Mouse (Mus musculus) kidney, postnatal 0 days (tissue): ENCODE measurements at regions not wholly inside any gene's neighbourhood (a gene's known extent, or its start where the extent isn't known, plus 50 kb on each side); places are given as distances from the start of the nearest gene placed in this dataset.
A peak's percentile ranks its signal among the peaks of the same experiment; 100 is the strongest.

ENCODE experiments used
- ATAC-seq: fragments of 200-750 bp; cut with Nextera tagmentation; replicated peaks from 2 replicates; pipeline ENCODE4 v1.8.0; 2017; ENCODE audit warnings: low read depth, moderate number of reproducible peaks, moderate TSS enrichment, moderate library complexity; ENCODE audit not compliant: low FRiP score
- DNase-seq: peaks from one replicate; pipeline ENCODE4 v3.0.0-alpha.2; 2016; ENCODE audit warnings: low spot score
- H3K27ac ChIP-seq: fragments of 300-500 bp; sonication (generic); 2 replicates; pipeline ENCODE4 v1.5.1; 2014; ENCODE audit warnings: mild to moderate bottlenecking
- H3K27me3 ChIP-seq: fragments of 300-500 bp; sonication (generic); 2 replicates; pipeline ENCODE4 v1.6.1; 2014; ENCODE audit warnings: low read length, mixed read lengths; ENCODE audit not compliant: insufficient read depth
- H3K36me3 ChIP-seq: fragments of 300-500 bp; sonication (generic); 2 replicates; pipeline ENCODE4 v1.6.1; 2014; ENCODE audit warnings: low read length, mixed read lengths; ENCODE audit not compliant: insufficient read depth
- H3K4me1 ChIP-seq: fragments of 300-500 bp; sonication (generic); replicated peaks from 2 replicates; pipeline ENCODE4 v1.6.1; 2014; ENCODE audit warnings: antibody characterized with exemption, low read length, mixed read lengths; ENCODE audit not compliant: insufficient read depth
- H3K4me2 ChIP-seq: fragments of 300-500 bp; sonication (generic); 2 replicates; pipeline ENCODE4 v1.6.1; 2014; ENCODE audit warnings: mild to moderate bottlenecking, low read length, moderate library complexity, mixed read lengths
- H3K4me3 ChIP-seq: fragments of 300-500 bp; sonication (generic); replicated peaks from 2 replicates; pipeline ENCODE4 v1.5.1; 2014; ENCODE audit warnings: low read depth, low read length
- H3K9ac ChIP-seq: fragments of 300-500 bp; sonication (generic); 2 replicates; pipeline ENCODE4 v1.6.1; 2014; ENCODE audit warnings: low read depth, low read length
- H3K9me3 ChIP-seq: fragments of 300-500 bp; sonication (generic); replicated peaks from 2 replicates; pipeline ENCODE4 v1.6.1; 2016; ENCODE audit warnings: low read length, inconsistent platforms, mixed read lengths
- CTCF ChIP-seq: IDR thresholded peaks from 2 replicates; pipeline ENCODE4 v1.5.1; 2016; ENCODE audit warnings: antibody characterized with exemption, low read depth, mild to moderate bottlenecking, moderate library complexity
- WGBS: fragments of 180-500 bp; shearing (Covaris S2); extraction: QIAGEN DNeasy Blood & Tissue Kit; methylation state at CpG from one replicate; pipeline ENCODE4 v1.1.7; 2014; 5-methylcytosine and 5-hydroxymethylcytosine counted together

- Histone ChIP-seq H3K9ac (no peak overlapping the region), H3K4me2 (no peak overlapping the region), H3K27me3 (no peaks in the 10 kb centered on the region), H3K4me3 (no peak overlapping the region), H3K36me3 (no peaks in the 10 kb centered on the region), H3K4me1 (no peaks in the 10 kb centered on the region), H3K9me3 (no peaks in the 10 kb centered on the region), H3K27ac (no peak overlapping the region)
- WGBS: 87% methylated on average over 5 of the region's 5 CpGs
- no peak for ATAC-seq
- DNase-seq: no peak
- no peak for TF ChIP-seq CTCF
Observed at GRCm38 (mm10) chrX:11209895-11210294, 89.2 kb upstream of the H2al1a start.

- Histone ChIP-seq H3K9me3 (no peaks in the 10 kb centered on the region), H3K27ac (no peak overlapping the region), H3K36me3 (no peaks in the 10 kb centered on the region), H3K4me3 (no peak overlapping the region), H3K9ac (no peak overlapping the region), H3K27me3 (no peaks in the 10 kb centered on the region), H3K4me2 (no peak overlapping the region), H3K4me1 (no peaks in the 10 kb centered on the region)
- DNase-seq: no peak
- no peak for TF ChIP-seq CTCF
- 54% methylated on average over 1 of the region's 1 CpGs for WGBS
- ATAC-seq: no peak
Observed at GRCm38 (mm10) chrX:11212811-11213210, 86.2 kb upstream of the H2al1a start.

DNA sequence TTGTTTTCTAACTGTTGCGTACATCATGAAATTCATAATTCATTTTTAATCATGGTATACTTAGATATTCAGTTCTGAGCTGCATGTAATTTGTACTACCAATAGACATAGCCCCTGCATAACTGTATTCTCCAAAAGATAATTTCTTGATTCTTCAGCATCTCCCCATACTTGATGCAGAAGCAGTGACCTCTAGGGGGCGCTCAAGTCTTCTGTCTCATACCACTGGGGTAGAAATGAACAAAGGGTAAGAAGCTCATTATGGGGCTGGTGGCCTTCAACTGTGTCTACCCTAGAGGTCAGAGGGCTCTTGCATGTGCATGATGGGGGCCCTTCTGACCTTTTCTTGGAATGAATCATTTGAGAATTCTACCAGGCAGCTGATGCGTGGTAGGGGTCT is 85.6 kb upstream of the H2al1a start:
- no peak overlapping the region for H3K4me3 ChIP-seq
- WGBS: 62% methylated on average over 3 of the region's 3 CpGs
- no peak overlapping the region for H3K9ac ChIP-seq
- no peaks in the 10 kb centered on the region for H3K9me3 ChIP-seq
- peak; percentile 11 for DNase-seq
- H3K4me1 ChIP-seq: no peaks in the 10 kb centered on the region
- no peak overlapping the region for H3K27ac ChIP-seq
- no peaks in the 10 kb centered on the region for H3K27me3 ChIP-seq
- no peak overlapping the region for H3K4me2 ChIP-seq
- TF ChIP-seq CTCF: peak; percentile 65
- no peak for ATAC-seq
- no peaks in the 10 kb centered on the region for H3K36me3 ChIP-seq

- no peaks in the 10 kb centered on the region for H3K27me3 ChIP-seq
- ATAC-seq: no peak
- WGBS: 75% methylated on average over 1 of the region's 1 CpGs
Observed at GRCm38 (mm10) chrX:11239066-11239465, 60.0 kb upstream of the H2al1a start.

GRCm38 (mm10) chrX:11245576-11245975 is 53.5 kb upstream of the H2al1a start:
- Histone ChIP-seq H3K9me3 (no peaks in the 10 kb centered on the region), H3K36me3 (no peaks in the 10 kb centered on the region), H3K27me3 (no peaks in the 10 kb centered on the region), H3K27ac (no peak overlapping the region), H3K9ac (no peak overlapping the region), H3K4me3 (no peak overlapping the region), H3K4me2 (no peak overlapping the region), H3K4me1 (no peaks in the 10 kb centered on the region)
- DNase-seq: no peak
- ATAC-seq: no peak
- 85% methylated on average over 3 of the region's 3 CpGs for WGBS
- no peak for TF ChIP-seq CTCF

More at GRCm38 (mm10) chrX:11239066-11239465, 60.0 kb upstream of the H2al1a start:
- Histone ChIP-seq H3K27ac (no peak overlapping the region), H3K4me2 (no peak overlapping the region), H3K9me3 (no peaks in the 10 kb centered on the region), H3K4me1 (no peaks in the 10 kb centered on the region), H3K9ac (no peak overlapping the region), H3K36me3 (no peaks in the 10 kb centered on the region), H3K4me3 (no peak overlapping the region)
- no peak for TF ChIP-seq CTCF
- DNase-seq: no peak
